ENCODE assay signal across 11 mouse cellular contexts in the genomic region with DNA sequence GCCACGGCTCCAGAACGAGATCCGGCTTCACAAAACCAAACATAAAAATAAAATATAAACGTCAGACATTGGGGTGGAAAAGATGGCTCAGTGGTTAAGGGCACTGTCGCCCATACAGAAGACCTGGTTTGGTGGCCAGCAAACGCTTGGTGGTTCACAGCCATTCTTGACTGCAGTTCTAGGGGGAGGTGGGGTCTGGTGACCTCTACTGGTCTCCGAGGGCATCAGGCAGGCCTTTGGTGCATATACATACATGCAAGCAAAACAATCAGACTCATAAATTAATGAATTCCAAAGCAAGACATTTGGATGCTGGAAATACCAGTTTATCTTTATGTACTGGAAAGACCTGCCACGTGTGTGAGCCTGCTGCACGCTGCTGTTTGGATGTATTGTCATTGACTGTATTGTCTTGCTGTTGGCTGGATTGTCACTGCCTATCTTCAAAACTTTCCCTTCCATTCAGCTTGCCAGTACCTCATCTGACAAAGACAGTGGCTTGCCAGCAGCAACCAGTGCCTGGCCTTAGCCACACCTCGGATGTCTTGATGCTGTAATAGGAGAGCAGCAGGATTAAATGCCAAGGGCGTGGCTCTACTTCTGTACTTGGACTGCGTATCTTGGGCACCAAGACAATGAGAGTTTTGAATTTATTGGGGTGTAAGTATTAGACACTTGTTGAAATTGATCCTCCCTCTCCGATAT. TPM values are rescaled to one million over a fixed set of nuclear protein-coding genes. Genes with fewer than 3 reads are reported as not detected.
A peak's percentile ranks its signal among the peaks of the same experiment; 100 is the strongest.
DNase-seq lines count a peak whose midpoint lies in the region; ATAC-seq and TF ChIP-seq lines count a peak whose summit lies in the region.
"Had no signal": no experiment of that assay in that cellular context is flagged by ENCODE, and none has a peak within 500 bp of the region (broad histone marks: within the 10 kb centered on the region; RNA-seq: fewer than 3 reads in every experiment).

No protein-coding gene starts in this region.

- no peak overlapping the region for H3K4me2 ChIP-seq in liver, embryonic 14.5 days (ENCODE audit: low read depth)
- no peak overlapping the region for H3K4me2 ChIP-seq in liver, embryonic 11.5 days
- H3K4me2 ChIP-seq in hindbrain, embryonic 14.5 days (replicated peaks), result no peak overlapping the region
- no peak overlapping the region for H3K4me2 ChIP-seq in neural tube, embryonic 12.5 days (replicated peaks)
- H3K4me2 ChIP-seq in heart, embryonic 11.5 days, result no peak overlapping the region
- H3K4me2 ChIP-seq: heart, embryonic 13.5 days had no signal

- H3K36me3 ChIP-seq in liver, embryonic 14.5 days (replicated peaks; ENCODE audit: control insufficient read depth, insufficient read depth, low read depth), result no peaks in the 10 kb centered on the region
- H3K36me3 ChIP-seq in liver, embryonic 11.5 days (ENCODE audit: control insufficient read depth, insufficient read depth, low read length), result no peaks in the 10 kb centered on the region
- H3K36me3 ChIP-seq in hindbrain, embryonic 14.5 days (replicated peaks; ENCODE audit: control insufficient read depth, insufficient read depth), result no peaks in the 10 kb centered on the region
- no peaks in the 10 kb centered on the region for H3K36me3 ChIP-seq in neural tube, embryonic 12.5 days
- H3K36me3 ChIP-seq in heart, embryonic 11.5 days (ENCODE audit: control insufficient read depth, insufficient read depth, low read length), result no peaks in the 10 kb centered on the region
- H3K36me3 ChIP-seq: heart, embryonic 13.5 days; limb, embryonic 10.5 days had no signal

- H3K4me1 ChIP-seq in liver, embryonic 14.5 days (replicated peaks; ENCODE audit: control insufficient read depth in 2 of 2, insufficient read depth in 2 of 2, low read length in 1 of 2), result no peaks in the 10 kb centered on the region
- H3K4me1 ChIP-seq in liver, embryonic 11.5 days (replicated peaks; ENCODE audit: control insufficient read depth, insufficient read depth, low read length), result no peaks in the 10 kb centered on the region
- H3K4me1 ChIP-seq in bone marrow, adult 2 months (ENCODE audit: control insufficient read depth, insufficient read depth, low read length), result no peaks in the 10 kb centered on the region
- peaks cover 12% of the 10 kb centered on the region for H3K4me1 ChIP-seq in hindbrain, embryonic 14.5 days (replicated peaks; ENCODE audit: control insufficient read depth, insufficient read depth, low read length)
- no peaks in the 10 kb centered on the region for H3K4me1 ChIP-seq in neural tube, embryonic 12.5 days
- no peaks in the 10 kb centered on the region for H3K4me1 ChIP-seq in heart, embryonic 11.5 days (ENCODE audit: control insufficient read depth, insufficient read depth, low read length)
- H3K4me1 ChIP-seq: heart, embryonic 13.5 days; limb, embryonic 10.5 days had no signal

- ATAC-seq in liver, embryonic 14.5 days (ENCODE audit: insufficient read depth), result no peak
- no peak for ATAC-seq in liver, embryonic 11.5 days (replicated peaks; ENCODE audit: low FRiP score)
- no peak for ATAC-seq in hindbrain, embryonic 14.5 days (ENCODE audit: low FRiP score)
- ATAC-seq in neural tube, embryonic 12.5 days (ENCODE audit: low FRiP score, low read depth), result peak; percentile 33; the same call in 1 of the 2 replicates
- no peak for ATAC-seq in heart, embryonic 11.5 days (replicated peaks; ENCODE audit: insufficient number of reproducible peaks, low FRiP score, low TSS enrichment)

- 62% methylated on average over 13 of the region's 13 CpGs for WGBS in liver, embryonic 14.5 days (ENCODE audit: insufficient replicate concordance)
- WGBS in liver, embryonic 11.5 days, result 77% methylated on average over 13 of the region's 13 CpGs
- WGBS in bone marrow, adult 2 months, result 81% methylated on average over 13 of the region's 13 CpGs
- 81% methylated on average over 13 of the region's 13 CpGs for WGBS in hindbrain, embryonic 14.5 days
- WGBS in neural tube, embryonic 12.5 days, result 84% methylated on average over 13 of the region's 13 CpGs
- WGBS in heart, embryonic 11.5 days (ENCODE audit: insufficient replicate concordance), result 77% methylated on average over 13 of the region's 13 CpGs

- no peak for DNase-seq in liver, embryonic 14.5 days (ENCODE audit: low read depth in 3 of 3, low spot score in 3 of 3)
- DNase-seq in liver, embryonic 11.5 days (ENCODE audit: low spot score), result no peak
- DNase-seq in hindbrain, embryonic 14.5 days (ENCODE audit: low spot score), result no peak
- DNase-seq in gastrocnemius, postnatal 10 days, result no peak
- DNase-seq: thymus, postnatal 36 days had no signal

- TF ChIP-seq POLR2A in bone marrow, adult 2 months (IDR thresholded peaks at IDR 0.05; ENCODE audit: borderline replicate concordance, control insufficient read depth, low read depth, low read length), result no peak

- H3K27me3 ChIP-seq in liver, embryonic 14.5 days (ENCODE audit: control insufficient read depth, insufficient read depth, low read length), result no peaks in the 10 kb centered on the region
- H3K27me3 ChIP-seq in liver, embryonic 11.5 days (replicated peaks; ENCODE audit: control insufficient read depth, insufficient read depth, low read length), result no peaks in the 10 kb centered on the region
- no peaks in the 10 kb centered on the region for H3K27me3 ChIP-seq in hindbrain, embryonic 14.5 days (ENCODE audit: control insufficient read depth, insufficient read depth, low read length)
- no peaks in the 10 kb centered on the region for H3K27me3 ChIP-seq in neural tube, embryonic 12.5 days (replicated peaks)
- no peaks in the 10 kb centered on the region for H3K27me3 ChIP-seq in heart, embryonic 11.5 days (ENCODE audit: control insufficient read depth, insufficient read depth, low read length)
- H3K27me3 ChIP-seq: heart, embryonic 13.5 days had no signal

- no peak for TF ChIP-seq EP300 in liver, embryonic 14.5 days (IDR thresholded peaks at IDR 0.05; ENCODE audit: low read depth)

- H3K9ac ChIP-seq in liver, embryonic 14.5 days (replicated peaks), result no peak overlapping the region
- no peak overlapping the region for H3K9ac ChIP-seq in liver, embryonic 11.5 days (ENCODE audit: low read depth, low read length)
- no peak overlapping the region for H3K9ac ChIP-seq in hindbrain, embryonic 14.5 days
- no peak overlapping the region for H3K9ac ChIP-seq in neural tube, embryonic 12.5 days
- H3K9ac ChIP-seq in heart, embryonic 11.5 days (ENCODE audit: low read depth, low read length), result no peak overlapping the region
- H3K9ac ChIP-seq: heart, embryonic 13.5 days had no signal

- H3K9me3 ChIP-seq in liver, embryonic 14.5 days (ENCODE audit: control insufficient read depth, low read length), result no peaks in the 10 kb centered on the region
- H3K9me3 ChIP-seq in liver, embryonic 11.5 days (ENCODE audit: control insufficient read depth, low read length), result no peaks in the 10 kb centered on the region
- no peaks in the 10 kb centered on the region for H3K9me3 ChIP-seq in hindbrain, embryonic 14.5 days (ENCODE audit: control insufficient read depth, low read length)
- H3K9me3 ChIP-seq in neural tube, embryonic 12.5 days, result no peaks in the 10 kb centered on the region
- no peaks in the 10 kb centered on the region for H3K9me3 ChIP-seq in heart, embryonic 11.5 days (replicated peaks; ENCODE audit: control insufficient read depth, low read length)
- H3K9me3 ChIP-seq: heart, embryonic 13.5 days; limb, embryonic 10.5 days had no signal

- H3K4me3 ChIP-seq in liver, embryonic 14.5 days (ENCODE audit: insufficient read depth in 1 of 2, low read depth in 2 of 2, low read length in 2 of 2), result no peak overlapping the region
- H3K4me3 ChIP-seq in liver, embryonic 11.5 days (ENCODE audit: low read depth, low read length), result no peak overlapping the region
- H3K4me3 ChIP-seq in bone marrow, adult 2 months (replicated peaks; ENCODE audit: control insufficient read depth, low read depth, low read length), result no peak overlapping the region
- H3K4me3 ChIP-seq in hindbrain, embryonic 14.5 days (replicated peaks; ENCODE audit: low read length), result no peak overlapping the region
- no peak overlapping the region for H3K4me3 ChIP-seq in neural tube, embryonic 12.5 days
- H3K4me3 ChIP-seq in heart, embryonic 11.5 days (ENCODE audit: low read depth, low read length), result no peak overlapping the region
- H3K4me3 ChIP-seq: heart, embryonic 13.5 days; limb, embryonic 10.5 days had no signal

- H3K27ac ChIP-seq in liver, embryonic 14.5 days, result no peak overlapping the region
- no peak overlapping the region for H3K27ac ChIP-seq in liver, embryonic 11.5 days (ENCODE audit: low read depth, low read length)
- no peak overlapping the region for H3K27ac ChIP-seq in bone marrow, adult 2 months (ENCODE audit: control insufficient read depth, insufficient read depth, low read depth, low read length, poor library complexity)
- peak overlapping the region; percentile 68 for H3K27ac ChIP-seq in hindbrain, embryonic 14.5 days
- H3K27ac ChIP-seq in neural tube, embryonic 12.5 days, result no peak overlapping the region
- H3K27ac ChIP-seq in heart, embryonic 11.5 days (ENCODE audit: low read depth, low read length), result no peak overlapping the region
- H3K27ac ChIP-seq: heart, embryonic 13.5 days; limb, embryonic 10.5 days; macrophage had no signal

- peak; percentile 33; the same call in 1 of the 2 replicates for TF ChIP-seq CTCF in liver, embryonic 14.5 days (IDR thresholded peaks at IDR 0.05; ENCODE audit: low read depth)
- TF ChIP-seq CTCF in bone marrow, adult 2 months (IDR thresholded peaks at IDR 0.05; ENCODE audit: control insufficient read depth, insufficient read depth, low read length), result peak; percentile 54

RNA-seq across cellular contexts. Expression of a gene that starts 24.9 kb away (rescaled TPM):
- polyA plus RNA-seq in liver, embryonic 14.5 days (2012; rRNA removed), result 1.9 and 2.3 TPM in 2 replicates
- polyA plus RNA-seq in liver, embryonic 14.5 days (2014; fragmentation: Nextera tagmentation; extraction: Ambion mirVana), result 1.8 TPM in 2 replicates
- 5.6 and 6.7 TPM in 2 replicates for polyA plus RNA-seq in liver, embryonic 11.5 days (2014; fragmentation: Nextera tagmentation; extraction: Ambion mirVana)
- polyA plus RNA-seq in bone marrow, adult 2 months (2011; ENCODE audit: insufficient read depth, insufficient read length, low replicate concordance, missing spikeins), result 2.0 and 2.2 TPM in 2 replicates
- 2.8 and 3.0 TPM in 2 replicates for polyA plus RNA-seq in hindbrain, embryonic 14.5 days (2014; fragmentation: Nextera tagmentation; extraction: Ambion mirVana)
- 2.3 and 2.4 TPM in 2 replicates for polyA plus RNA-seq in neural tube, embryonic 12.5 days (2016; fragmentation: Nextera tagmentation; extraction: Ambion mirVana)
- 2.7 and 3.2 TPM in 2 replicates for polyA plus RNA-seq in heart, embryonic 11.5 days (2014; fragmentation: Nextera tagmentation; extraction: Ambion mirVana)
- total RNA-seq in gastrocnemius, postnatal 10 days (2021), result 1 to 10 TPM; 1.6 to 2.4 TPM
